ENCODE assay signal across 10 mouse cellular contexts in the genomic region with DNA sequence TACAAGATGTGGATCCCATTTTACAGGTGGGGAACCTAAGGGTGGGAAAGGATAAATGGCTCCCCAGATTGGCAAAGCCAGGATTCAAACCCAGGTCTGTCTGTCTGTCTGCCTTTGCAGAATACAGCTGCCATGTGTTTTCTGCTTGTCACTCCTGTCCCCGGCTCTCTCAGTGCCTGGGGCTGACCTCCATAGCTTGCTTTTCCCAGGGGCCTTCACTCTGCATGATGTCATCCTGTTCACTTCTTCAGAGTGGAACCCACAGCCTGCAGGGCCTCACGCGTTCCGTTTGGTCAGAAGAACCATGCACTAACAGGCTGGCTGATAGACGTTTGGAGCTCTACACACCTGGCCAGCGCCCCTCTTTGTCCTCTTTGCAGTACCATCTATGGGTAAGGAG.
A peak's percentile ranks its signal among the peaks of the same experiment; 100 is the strongest.
DNase-seq lines count a peak whose midpoint lies in the region; ATAC-seq and TF ChIP-seq lines count a peak whose summit lies in the region.
"Had no signal": no experiment of that assay in that cellular context is flagged by ENCODE, and none has a peak within 500 bp of the region (broad histone marks: within the 10 kb centered on the region; RNA-seq: fewer than 3 reads in every experiment).

No protein-coding gene starts in this region.

- H3K4me1 ChIP-seq in cerebellum, adult 2 months (ENCODE audit: control insufficient read depth, insufficient read depth, low read length): peaks cover 27% of the 10 kb centered on the region
- H3K4me1 ChIP-seq in heart, embryonic 13.5 days: peaks cover 34% of the 10 kb centered on the region
- H3K4me1 ChIP-seq in midbrain, embryonic 10.5 days: peaks cover 33% of the 10 kb centered on the region
- 0 out of 2 replicates have a peak, but pooled peaks cover 2% of the 10 kb centered on the region for H3K4me1 ChIP-seq in liver, postnatal 0 days (ENCODE audit: insufficient read depth)

- TF ChIP-seq CTCF in cerebellum, adult 2 months (IDR thresholded peaks at IDR 0.05; ENCODE audit: borderline replicate concordance, insufficient read depth, low read depth, low read length): no peak
- TF ChIP-seq CTCF in liver, postnatal 0 days (IDR thresholded peaks at IDR 0.05; ENCODE audit: low read depth): no peak

- no peak for TF ChIP-seq EP300 in liver, postnatal 0 days (IDR thresholded peaks at IDR 0.05; ENCODE audit: low read depth)

- DNase-seq in cerebellum, adult 2 months: no peak
- no peak for DNase-seq in cerebellum, postnatal 4 days (ENCODE audit: low spot score in 2 of 2)
- DNase-seq in brain, adult 2 months (ENCODE audit: low read depth, low spot score): peak; percentile 13
- no peak for DNase-seq in midbrain, embryonic 10.5 days (ENCODE audit: low spot score)
- no peak for DNase-seq in testis, postnatal 10 days (ENCODE audit: low spot score)
- no peak for DNase-seq in urinary bladder, postnatal 14 days (ENCODE audit: low spot score)
- DNase-seq in liver, postnatal 0 days: no peak
- DNase-seq: kidney, postnatal 36 days had no signal

- no peak overlapping the region for H3K4me3 ChIP-seq in cerebellum, adult 2 months (replicated peaks; ENCODE audit: insufficient read depth, low read depth, low read length)
- no peak overlapping the region for H3K4me3 ChIP-seq in heart, embryonic 13.5 days
- H3K4me3 ChIP-seq in midbrain, embryonic 10.5 days: no peak overlapping the region
- H3K4me3 ChIP-seq in liver, postnatal 0 days (ENCODE audit: low read depth, low read length): no peak overlapping the region

- peak overlapping the region; percentile 48 for H3K4me2 ChIP-seq in heart, embryonic 13.5 days
- no peak overlapping the region for H3K4me2 ChIP-seq in liver, postnatal 0 days (ENCODE audit: low read depth, low read length)

- WGBS in cerebellum, adult 2 months: 36% methylated on average over 6 of the region's 6 CpGs
- 47% methylated on average over 6 of the region's 6 CpGs for WGBS in heart, embryonic 13.5 days
- 66% methylated on average over 6 of the region's 6 CpGs for WGBS in midbrain, embryonic 10.5 days
- 79% methylated on average over 6 of the region's 6 CpGs for WGBS in liver, postnatal 0 days (ENCODE audit: insufficient replicate concordance)

- no peaks in the 10 kb centered on the region for H3K9me3 ChIP-seq in heart, embryonic 13.5 days
- no peaks in the 10 kb centered on the region for H3K9me3 ChIP-seq in midbrain, embryonic 10.5 days (replicated peaks)
- no peaks in the 10 kb centered on the region for H3K9me3 ChIP-seq in liver, postnatal 0 days (ENCODE audit: low read length)

- peak overlapping the region; percentile 63 for H3K9ac ChIP-seq in heart, embryonic 13.5 days
- H3K9ac ChIP-seq in liver, postnatal 0 days (replicated peaks): no peak overlapping the region
- H3K9ac ChIP-seq: lung, embryonic 14.5 days had no signal

- peaks cover 13% of the 10 kb centered on the region; the same call in 1 of the 2 replicates for H3K36me3 ChIP-seq in heart, embryonic 13.5 days
- H3K36me3 ChIP-seq in midbrain, embryonic 10.5 days: no peaks in the 10 kb centered on the region
- 0 out of 2 replicates have a peak, but pooled peaks cover 5% of the 10 kb centered on the region for H3K36me3 ChIP-seq in liver, postnatal 0 days (replicated peaks; ENCODE audit: insufficient read depth, low read length)

- peak overlapping the region; percentile 98 for H3K27ac ChIP-seq in cerebellum, adult 2 months (ENCODE audit: insufficient read depth, low read length)
- peak overlapping the region; percentile 78 for H3K27ac ChIP-seq in heart, embryonic 13.5 days (replicated peaks)
- peak overlapping the region; percentile 77 for H3K27ac ChIP-seq in midbrain, embryonic 10.5 days (replicated peaks)
- no peak overlapping the region for H3K27ac ChIP-seq in liver, postnatal 0 days (ENCODE audit: low read depth)

- no peaks in the 10 kb centered on the region for H3K27me3 ChIP-seq in cerebellum, adult 2 months (ENCODE audit: control insufficient read depth, insufficient read depth, low read length)
- no peaks in the 10 kb centered on the region for H3K27me3 ChIP-seq in heart, embryonic 13.5 days (replicated peaks)
- H3K27me3 ChIP-seq in midbrain, embryonic 10.5 days (ENCODE audit: low read depth, poor library complexity, severe bottlenecking): no peaks in the 10 kb centered on the region
- H3K27me3 ChIP-seq in liver, postnatal 0 days (ENCODE audit: insufficient read depth, low read length): no peaks in the 10 kb centered on the region

- no peak for TF ChIP-seq POLR2A in cerebellum, adult 2 months (IDR thresholded peaks at IDR 0.05; ENCODE audit: borderline replicate concordance, insufficient read depth, low read length)

- ATAC-seq in heart, embryonic 13.5 days (ENCODE audit: extremely low read depth, insufficient number of reproducible peaks, low FRiP score, low TSS enrichment): no peak
- no peak for ATAC-seq in liver, postnatal 0 days
